Mouse (Mus musculus): ENCODE results near the gene Ccdc113. TPM values are rescaled to one million over a fixed set of nuclear protein-coding genes. Genes with fewer than 3 reads are reported as not detected.
"Not testable (repeated sequence)": the region's sequence is repeated elsewhere in the genome, so short reads cannot be mapped to it uniquely, and the experiment has no call there.

Gene Ccdc113
- total and polyA plus RNA-seq, 3 experiments = not detected

DNA sequence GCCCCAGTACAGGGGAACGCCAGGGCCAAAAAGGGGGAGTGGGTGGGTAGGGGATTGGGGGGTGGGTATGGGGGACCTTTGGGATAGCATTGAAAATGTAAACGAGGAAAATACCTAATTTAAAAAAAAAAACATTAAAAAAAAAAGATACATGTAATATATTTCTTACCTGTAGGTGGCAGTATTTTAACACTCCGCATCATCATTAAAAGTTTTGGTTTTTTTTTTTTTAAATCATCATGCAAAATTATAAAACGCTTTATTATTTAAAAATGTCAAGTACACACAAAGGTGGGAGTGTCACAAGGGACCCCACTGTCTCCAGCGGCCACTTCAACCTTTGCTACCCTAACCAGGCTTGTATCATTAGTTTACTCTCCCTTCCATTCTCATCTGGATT is 72.6 kb downstream of the Ccdc113 start:
- H3K4me3 ChIP-seq (replicated peaks in 1 of 3; ENCODE audit: low read depth in 2 of 3, low read length in 2 of 3, poor library complexity in 1 of 3); in situ Hi-C loops (cut with MboI; ENCODE audit: low pct_ligation_motif_present, low pct_unique_long_range_greater_than_20kb, low sequenced_read_pairs); dilution Hi-C loops (cut with MboI; ENCODE audit: extremely low pct_ligation_motif_present, extremely low pct_unique_long_range_greater_than_20kb, low sequenced_read_pairs); H3K9me3 ChIP-seq (replicated peaks; ENCODE audit: low read length); H3K27ac ChIP-seq (ENCODE audit: insufficient read depth, low read depth); H3K79me2 ChIP-seq (replicated peaks; ENCODE audit: control insufficient read depth, extremely low read depth, insufficient read depth, poor library complexity, severe bottlenecking); H3K27me3 ChIP-seq (replicated peaks); H3K36me3 ChIP-seq (replicated peaks in 1 of 2; ENCODE audit: control insufficient read depth in 1 of 2, insufficient read depth in 1 of 2, low read length in 1 of 2); H3K9ac ChIP-seq (ENCODE audit: insufficient read depth, low read depth); DNase-seq (ENCODE audit: extremely low read depth): not testable (repeated sequence)
- Histone ChIP-seq H3K4me1 (ENCODE audit: control insufficient read depth in 1 of 2, insufficient read depth in 2 of 2) (peaks cover 6 to 11% of the 10 kb centered on the region in 2 experiments), H3K4me2 (ENCODE audit: insufficient read depth, low read depth, poor library complexity, severe bottlenecking) (peak overlapping the region; percentile 47; the same call in 1 of the 2 replicates)
- TF ChIP-seq ZNF384 (IDR thresholded peaks at IDR 0.05; ENCODE audit: low read depth, low read length) (peak; percentile 86), CTCF (conservative IDR thresholded peaks at IDR 0.05 in 1 of 2, IDR thresholded peaks at IDR 0.05 in 1 of 2; ENCODE audit: low read depth in 2 of 2, low read length in 2 of 2) (peak in 1 of 2 experiments; percentile 40; a peak in 1 of 4 replicates)

DNA sequence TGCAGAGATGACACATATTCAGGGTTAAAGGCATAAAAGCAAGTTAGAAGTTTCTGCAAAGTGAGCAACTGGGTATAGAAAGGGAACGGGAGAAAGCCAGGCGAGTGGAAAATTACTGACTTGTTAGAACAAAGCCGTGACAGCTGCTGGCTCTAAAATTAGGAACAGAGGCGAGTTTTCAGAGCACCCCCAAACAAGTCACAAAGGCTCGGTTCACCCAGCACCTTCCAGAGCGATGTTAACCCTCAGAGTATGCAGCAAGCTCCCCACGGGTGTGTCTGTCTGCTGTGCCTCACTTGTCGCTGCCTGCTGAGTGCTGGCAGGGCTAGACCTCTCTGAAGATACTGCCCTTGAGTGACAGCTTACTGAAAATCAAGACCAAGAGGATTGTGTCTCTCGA is 73.3 kb downstream of the Ccdc113 start:
- Histone ChIP-seq H3K4me2 (ENCODE audit: insufficient read depth, low read depth, poor library complexity, severe bottlenecking) (peak overlapping the region; percentile 47), H3K27me3 (replicated peaks) (no peaks in the 10 kb centered on the region), H3K4me3 (replicated peaks in 1 of 3; ENCODE audit: low read depth in 2 of 3, low read length in 2 of 3, poor library complexity in 1 of 3) (no peak overlapping the region), H3K9ac (ENCODE audit: insufficient read depth, low read depth) (peak overlapping the region; percentile 28; the same call in 1 of the 2 replicates), H3K36me3 (replicated peaks in 1 of 2; ENCODE audit: control insufficient read depth in 1 of 2, insufficient read depth in 1 of 2, low read length in 1 of 2) (no peaks in the 10 kb centered on the region), H3K27ac (ENCODE audit: insufficient read depth, low read depth) (no peak overlapping the region), H3K79me2 (replicated peaks; ENCODE audit: control insufficient read depth, extremely low read depth, insufficient read depth, poor library complexity, severe bottlenecking) (no peaks in the 10 kb centered on the region), H3K4me1 (ENCODE audit: control insufficient read depth in 1 of 2, insufficient read depth in 2 of 2) (peaks cover 7 to 18% of the 10 kb centered on the region in 2 experiments), H3K9me3 (replicated peaks; ENCODE audit: low read length) (no peaks in the 10 kb centered on the region)
- peak; percentile 2 for DNase-seq (ENCODE audit: extremely low read depth)
- dilution Hi-C loops (cut with MboI; ENCODE audit: extremely low pct_ligation_motif_present, extremely low pct_unique_long_range_greater_than_20kb, low sequenced_read_pairs) = no loop called here
- in situ Hi-C loops (cut with MboI; ENCODE audit: low pct_ligation_motif_present, low pct_unique_long_range_greater_than_20kb, low sequenced_read_pairs) = no loop called here
- TF ChIP-seq EP300 (IDR thresholded peaks at IDR 0.05; ENCODE audit: low read length) = no peak
- no peak for TF ChIP-seq CHD1 (IDR thresholded peaks at IDR 0.05; ENCODE audit: low read depth, low read length)
- TF ChIP-seq TBP (conservative IDR thresholded peaks at IDR 0.05; ENCODE audit: low read depth, low read length) = no peak
- no peak for TF ChIP-seq HCFC1 (IDR thresholded peaks at IDR 0.05; ENCODE audit: low read depth, low read length)
- TF ChIP-seq TCF12 (IDR thresholded peaks at IDR 0.05; ENCODE audit: low read depth, low read length) = no peak
- TF ChIP-seq GABPA (IDR thresholded peaks at IDR 0.05; ENCODE audit: insufficient replicate concordance, low read depth, low read length) = no peak
- TF ChIP-seq JUN (IDR thresholded peaks at IDR 0.05; ENCODE audit: insufficient read depth, low read depth, low read length) = no peak
- TF ChIP-seq POLR2A (IDR thresholded peaks at IDR 0.05; ENCODE audit: low read depth, low read length) = no peak
- TF ChIP-seq MEF2A (IDR thresholded peaks at IDR 0.05; ENCODE audit: borderline replicate concordance, low read depth, low read length) = peak; percentile 66; the same call in 1 of the 2 replicates

Other genes starting within 250 kb of the Ccdc113 start
- gene Cngb1, start 227.5 kb upstream of the Ccdc113 start, total RNA-seq (2012; rRNA removed) = not detected in 2 replicates
- not detected in 2 replicates for gene Cngb1, start 227.5 kb upstream of the Ccdc113 start, total RNA-seq (2014; rRNA removed)
- gene Cngb1, start 227.5 kb upstream of the Ccdc113 start, polyA plus RNA-seq (2012; ENCODE audit: insufficient read length, low read depth) = not detected in 2 replicates
- gene Tepp, start 223.5 kb upstream of the Ccdc113 start, total RNA-seq (2012; rRNA removed) = not detected in 2 replicates
- not detected in 2 replicates for gene Tepp, start 223.5 kb upstream of the Ccdc113 start, total RNA-seq (2014; rRNA removed)
- not detected in 2 replicates for gene Tepp, start 223.5 kb upstream of the Ccdc113 start, polyA plus RNA-seq (2012; ENCODE audit: insufficient read length, low read depth)
- 2.0 and 2.1 TPM in 2 replicates for gene Zfp319, start 202.1 kb upstream of the Ccdc113 start, total RNA-seq (2012; rRNA removed)
- gene Zfp319, start 202.1 kb upstream of the Ccdc113 start, total RNA-seq (2014; rRNA removed) = 0.81 and 0.83 TPM in 2 replicates
- gene Zfp319, start 202.1 kb upstream of the Ccdc113 start, polyA plus RNA-seq (2012; ENCODE audit: insufficient read length, low read depth) = 2.7 and 3.3 TPM in 2 replicates
- 15.2 and 17.8 TPM in 2 replicates for gene Usb1, start 201.8 kb upstream of the Ccdc113 start, total RNA-seq (2012; rRNA removed)
- 17.7 and 25.0 TPM in 2 replicates for gene Usb1, start 201.8 kb upstream of the Ccdc113 start, total RNA-seq (2014; rRNA removed)
- 15.7 and 16.4 TPM in 2 replicates for gene Usb1, start 201.8 kb upstream of the Ccdc113 start, polyA plus RNA-seq (2012; ENCODE audit: insufficient read length, low read depth)
- gene Mmp15, start 181.8 kb upstream of the Ccdc113 start, total RNA-seq (2012; rRNA removed) = 0.04 TPM in 2 replicates
- not detected in 2 replicates for gene Mmp15, start 181.8 kb upstream of the Ccdc113 start, total RNA-seq (2014; rRNA removed)
- 0.44 TPM in 1 of 2 replicates, not detected in the other for gene Mmp15, start 181.8 kb upstream of the Ccdc113 start, polyA plus RNA-seq (2012; ENCODE audit: insufficient read length, low read depth)
- 53.1 and 57.2 TPM in 2 replicates for gene Cfap20, start 99.2 kb upstream of the Ccdc113 start, total RNA-seq (2012; rRNA removed)
- gene Cfap20, start 99.2 kb upstream of the Ccdc113 start, total RNA-seq (2014; rRNA removed) = 93.0 and 99.4 TPM in 2 replicates
- gene Cfap20, start 99.2 kb upstream of the Ccdc113 start, polyA plus RNA-seq (2012; ENCODE audit: insufficient read length, low read depth) = 53.4 and 74.7 TPM in 2 replicates
- 32.1 and 35.7 TPM in 2 replicates for gene Csnk2a2, start 44.0 kb upstream of the Ccdc113 start, total RNA-seq (2012; rRNA removed)
- gene Csnk2a2, start 44.0 kb upstream of the Ccdc113 start, total RNA-seq (2014; rRNA removed) = 51.7 and 72.1 TPM in 2 replicates
- gene Csnk2a2, start 44.0 kb upstream of the Ccdc113 start, polyA plus RNA-seq (2012; ENCODE audit: insufficient read length, low read depth) = 126 and 133 TPM in 2 replicates
- not detected in 2 replicates for gene Prss54, start 42.3 kb downstream of the Ccdc113 start, total RNA-seq (2012; rRNA removed)
- gene Prss54, start 42.3 kb downstream of the Ccdc113 start, total RNA-seq (2014; rRNA removed) = not detected in 2 replicates
- gene Prss54, start 42.3 kb downstream of the Ccdc113 start, polyA plus RNA-seq (2012; ENCODE audit: insufficient read length, low read depth) = not detected in 2 replicates
- gene Gins3, start 99.4 kb downstream of the Ccdc113 start, total RNA-seq (2012; rRNA removed) = 10.4 and 13.9 TPM in 2 replicates
- 18.0 and 19.4 TPM in 2 replicates for gene Gins3, start 99.4 kb downstream of the Ccdc113 start, total RNA-seq (2014; rRNA removed)
- 14.2 and 15.8 TPM in 2 replicates for gene Gins3, start 99.4 kb downstream of the Ccdc113 start, polyA plus RNA-seq (2012; ENCODE audit: insufficient read length, low read depth)
- 1.7 and 2.1 TPM in 2 replicates for gene Ndrg4, start 142.9 kb downstream of the Ccdc113 start, total RNA-seq (2012; rRNA removed)
- 1.6 TPM in 2 replicates for gene Ndrg4, start 142.9 kb downstream of the Ccdc113 start, total RNA-seq (2014; rRNA removed)
- 2.1 TPM in 2 replicates for gene Ndrg4, start 142.9 kb downstream of the Ccdc113 start, polyA plus RNA-seq (2012; ENCODE audit: insufficient read length, low read depth)
- 29.6 and 31.0 TPM in 2 replicates for gene Setd6, start 181.8 kb downstream of the Ccdc113 start, total RNA-seq (2012; rRNA removed)
- gene Setd6, start 181.8 kb downstream of the Ccdc113 start, total RNA-seq (2014; rRNA removed) = 25.6 and 29.7 TPM in 2 replicates
- gene Setd6, start 181.8 kb downstream of the Ccdc113 start, polyA plus RNA-seq (2012; ENCODE audit: insufficient read length, low read depth) = 50.6 and 61.3 TPM in 2 replicates

Measured in CH12.LX (cell line).